Mouse (Mus musculus): ENCODE data around the gene Plekha3. TPM values are rescaled to one million over a fixed set of nuclear protein-coding genes. Genes with fewer than 3 reads are reported as not detected.

Gene Plekha3
- polyA plus RNA-seq, 1 experiment: 38.0 TPM

GRCm38 (mm10) chr2:76719650-76720049, 44.6 kb downstream of the Plekha3 start:
- Histone ChIP-seq H3K27me3 (ENCODE audit: control insufficient read depth, insufficient read depth, low read length, poor library complexity, severe bottlenecking) (no peaks in the 10 kb centered on the region), H3K4me3 (ENCODE audit: low read depth, low read length) (no peak overlapping the region), H3K36me3 (ENCODE audit: control insufficient read depth, insufficient read depth, low read length, poor library complexity, severe bottlenecking) (0 out of 2 replicates have a peak, but pooled peaks cover 2% of the 10 kb centered on the region), H3K4me1 (ENCODE audit: control insufficient read depth, insufficient read depth, low read length) (no peaks in the 10 kb centered on the region), H3K27ac (ENCODE audit: insufficient read depth, low read length) (no peak overlapping the region), H3K9ac (ENCODE audit: low read depth, poor library complexity, severe bottlenecking) (no peak overlapping the region), H3K9me3 (replicated peaks; ENCODE audit: control insufficient read depth, insufficient read depth, low read length, poor library complexity, severe bottlenecking) (no peaks in the 10 kb centered on the region)
- TF ChIP-seq EP300 (IDR thresholded peaks at IDR 0.05; ENCODE audit: insufficient read depth, low read depth, low read length) (no peak), CTCF (IDR thresholded peaks at IDR 0.05; ENCODE audit: low read depth, low read length) (no peak), POLR2A (IDR thresholded peaks at IDR 0.05; ENCODE audit: insufficient read depth, low read length) (no peak)

Other genes with a start within 250 kb of the Plekha3 start
- gene Prkra, start 27.3 kb upstream of the Plekha3 start, polyA plus RNA-seq (2011; ENCODE audit: insufficient read depth, insufficient read length, low read depth, missing spikeins): 24.4 and 25.6 TPM in 2 replicates
- gene Pjvk, start 26.8 kb upstream of the Plekha3 start, polyA plus RNA-seq (2011; ENCODE audit: insufficient read depth, insufficient read length, low read depth, missing spikeins): not detected in 2 replicates
- gene Fkbp7, start 2.2 kb upstream of the Plekha3 start, polyA plus RNA-seq (2011; ENCODE audit: insufficient read depth, insufficient read length, low read depth, missing spikeins): 7.5 and 10.0 TPM in 2 replicates